Mouse (Mus musculus) stomach, embryonic 16.5 days (tissue): ENCODE results near the gene Sec24a. TPM values are rescaled to one million over a fixed set of nuclear protein-coding genes. Genes with fewer than 3 reads are reported as not detected.

Experiments used
- ATAC-seq: fragments of 200-750 bp; cut with Nextera tagmentation; 2 replicates; pipeline ENCODE4 v1.8.0; 2017; ENCODE audit warnings: moderate number of reproducible peaks, moderate TSS enrichment; ENCODE audit not compliant: insufficient read depth, low FRiP score
- H3K27ac ChIP-seq: fragments of 300-500 bp; sonication (generic); 2 replicates; pipeline ENCODE4 v1.5.1; 2014; ENCODE audit warnings: low read length
- H3K27me3 ChIP-seq: fragments of 300-500 bp; sonication (generic); 2 replicates; pipeline ENCODE4 v1.6.1; 2014; ENCODE audit warnings: low read length, control low read depth, mixed read lengths; ENCODE audit not compliant: control insufficient read depth, insufficient read depth
- H3K36me3 ChIP-seq: fragments of 300-500 bp; sonication (generic); 2 replicates; pipeline ENCODE4 v1.6.1; 2014; ENCODE audit warnings: low read length; ENCODE audit not compliant: control insufficient read depth, insufficient read depth
- H3K4me1 ChIP-seq: fragments of 300-500 bp; sonication (generic); 2 replicates; pipeline ENCODE4 v1.6.1; 2014; ENCODE audit warnings: low read length, control low read depth, mixed read lengths; ENCODE audit not compliant: control insufficient read depth, insufficient read depth
- H3K4me2 ChIP-seq: fragments of 300-500 bp; sonication (generic); 2 replicates; pipeline ENCODE4 v1.6.1; 2014; ENCODE audit warnings: low read depth, low read length, mixed read lengths
- H3K4me3 ChIP-seq: fragments of 300-500 bp; sonication (generic); replicated peaks from 2 replicates; pipeline ENCODE4 v1.5.1; 2014; ENCODE audit warnings: mild to moderate bottlenecking, low read length
- H3K9ac ChIP-seq: fragments of 300-500 bp; sonication (generic); 2 replicates; pipeline ENCODE4 v1.6.1; 2014; ENCODE audit warnings: low read length
- H3K9me3 ChIP-seq: fragments of 300-500 bp; sonication (generic); replicated peaks from 2 replicates; pipeline ENCODE4 v1.6.1; 2016; ENCODE audit warnings: low read length, control low read depth; ENCODE audit not compliant: control insufficient read depth
- WGBS: fragments of 180-500 bp; shearing (Covaris S2); extraction: QIAGEN DNeasy Blood & Tissue Kit; methylation state at CpG from one replicate; pipeline ENCODE4 v1.1.7; 2014; 5-methylcytosine and 5-hydroxymethylcytosine counted together
- polyA plus RNA-seq: library from polyadenylated mRNA; unstranded; fragments of >200 nt; fragmentation: Nextera tagmentation; extraction: Ambion mirVana; gene quantifications from 2 replicates; pipeline ENCODE4 v1.2.1, GENCODE M21; 2015

Gene Sec24a
- polyA plus RNA-seq, 1 experiment from 2014 or later, result 16.5 TPM

GRCm38 (mm10) chr11:51661867-51662365 is 101.5 kb downstream of the Sec24a start:
- H3K27me3 ChIP-seq, result no peaks in the 10 kb centered on the region
- no peak overlapping the region for H3K4me3 ChIP-seq
- H3K9me3 ChIP-seq, result no peaks in the 10 kb centered on the region
- H3K9ac ChIP-seq, result no peak overlapping the region
- 87% methylated on average over 16 of the region's 16 CpGs for WGBS
- H3K4me2 ChIP-seq, result no peak overlapping the region
- no peak overlapping the region for H3K27ac ChIP-seq
- no peaks in the 10 kb centered on the region for H3K36me3 ChIP-seq
- H3K4me1 ChIP-seq, result peaks cover 7% of the 10 kb centered on the region
- no peak for ATAC-seq

GRCm38 (mm10) chr11:51658705-51659104 is 104.7 kb downstream of the Sec24a start:
- Histone ChIP-seq H3K9me3 (no peaks in the 10 kb centered on the region), H3K36me3 (no peaks in the 10 kb centered on the region), H3K4me3 (no peak overlapping the region), H3K27ac (peak overlapping the region; percentile 27; the same call in 1 of the 2 replicates), H3K9ac (peak overlapping the region; percentile 16; the same call in 1 of the 2 replicates), H3K4me2 (no peak overlapping the region), H3K27me3 (no peaks in the 10 kb centered on the region), H3K4me1 (peaks cover 7% of the 10 kb centered on the region)
- 49% methylated on average over 6 of the region's 6 CpGs for WGBS
- peak; percentile 84 for ATAC-seq

DNA sequence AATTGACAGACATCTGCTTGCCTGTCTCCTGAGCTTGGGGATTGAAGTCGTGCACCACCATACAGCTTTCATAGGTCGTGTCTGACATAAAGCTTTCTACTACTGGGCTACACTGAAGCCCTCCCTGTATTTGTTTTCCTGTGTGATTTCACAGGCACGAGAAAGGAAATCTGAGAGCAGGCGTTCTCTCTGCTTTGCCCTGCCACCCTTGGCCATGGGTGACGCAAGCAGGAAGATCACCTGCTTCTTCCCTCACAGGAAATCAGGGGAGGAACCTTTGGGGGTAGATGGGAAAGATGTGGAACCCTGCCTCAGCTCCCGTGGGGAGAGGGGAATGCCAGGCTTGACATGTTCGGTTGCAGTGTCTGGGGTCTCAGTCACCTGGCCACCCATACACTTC is 105.1 kb downstream of the Sec24a start:
- WGBS, result 47% methylated on average over 7 of the region's 7 CpGs
- peak overlapping the region; percentile 27; the same call in 1 of the 2 replicates for H3K27ac ChIP-seq
- no peaks in the 10 kb centered on the region for H3K27me3 ChIP-seq
- H3K4me1 ChIP-seq, result peaks cover 7% of the 10 kb centered on the region
- no peak overlapping the region for H3K4me3 ChIP-seq
- no peak for ATAC-seq
- H3K9me3 ChIP-seq, result no peaks in the 10 kb centered on the region
- H3K9ac ChIP-seq, result peak overlapping the region; percentile 16; the same call in 1 of the 2 replicates
- no peak overlapping the region for H3K4me2 ChIP-seq
- H3K36me3 ChIP-seq, result no peaks in the 10 kb centered on the region

DNA sequence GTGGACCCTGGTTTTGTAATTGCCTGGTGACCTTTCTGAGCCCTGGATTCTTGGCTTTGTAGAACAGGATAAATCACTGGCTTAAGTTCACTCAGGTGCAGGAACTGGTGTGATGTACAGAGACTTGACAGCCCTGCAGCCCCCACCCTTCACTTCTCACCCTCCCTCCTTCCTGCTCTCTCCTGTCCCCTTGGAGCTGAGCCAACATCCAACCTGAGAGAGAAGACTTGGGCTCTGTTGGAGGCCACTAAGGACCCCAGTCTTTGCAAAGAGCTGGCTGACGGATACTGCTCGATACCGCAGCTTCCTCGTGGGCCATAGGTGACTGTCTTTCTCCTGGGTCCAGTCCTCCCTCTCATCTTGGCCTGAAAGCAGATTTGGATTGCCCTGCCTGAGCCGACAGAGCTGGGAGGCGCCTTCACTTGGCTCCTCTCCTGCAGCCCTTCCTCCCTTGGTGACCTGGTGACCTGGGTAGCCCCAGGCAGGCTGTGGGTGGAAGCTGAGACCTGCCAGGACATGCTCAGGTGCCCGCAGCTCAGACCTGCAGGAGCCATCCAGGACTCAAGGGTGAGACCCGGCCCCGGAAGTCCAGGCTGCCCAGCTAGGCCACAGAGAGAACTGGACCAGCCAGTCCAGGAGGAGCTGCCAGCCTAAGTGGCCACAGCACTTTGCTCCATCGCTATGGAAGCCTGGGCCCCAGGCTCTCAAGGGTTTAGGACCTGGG is 106.5 kb downstream of the Sec24a start:
- 71% methylated on average over 10 of the region's 10 CpGs for WGBS
- no peaks in the 10 kb centered on the region for H3K36me3 ChIP-seq
- ATAC-seq, result peak; percentile 12; the same call in 1 of the 2 replicates
- no peaks in the 10 kb centered on the region for H3K9me3 ChIP-seq
- H3K27ac ChIP-seq, result peak overlapping the region; percentile 49; the same call in 1 of the 2 replicates
- H3K27me3 ChIP-seq, result no peaks in the 10 kb centered on the region
- H3K4me2 ChIP-seq, result no peak overlapping the region
- H3K4me1 ChIP-seq, result peaks cover 7% of the 10 kb centered on the region
- H3K9ac ChIP-seq, result no peak overlapping the region
- no peak overlapping the region for H3K4me3 ChIP-seq

GRCm38 (mm10) chr11:51654891-51655290 is 108.5 kb downstream of the Sec24a start:
- Histone ChIP-seq H3K27ac (no peak overlapping the region), H3K9me3 (no peaks in the 10 kb centered on the region), H3K4me1 (peaks cover 7% of the 10 kb centered on the region), H3K36me3 (no peaks in the 10 kb centered on the region), H3K4me2 (no peak overlapping the region), H3K9ac (no peak overlapping the region), H3K27me3 (no peaks in the 10 kb centered on the region), H3K4me3 (no peak overlapping the region)
- no peak for ATAC-seq
- WGBS, result 93% methylated on average over 3 of the region's 3 CpGs

GRCm38 (mm10) chr11:51653736-51654135 is 109.7 kb downstream of the Sec24a start:
- Histone ChIP-seq H3K36me3 (no peaks in the 10 kb centered on the region), H3K9me3 (no peaks in the 10 kb centered on the region), H3K27ac (no peak overlapping the region; the same call in 1 of the 2 replicates), H3K4me3 (no peak overlapping the region), H3K4me2 (no peak overlapping the region), H3K27me3 (no peaks in the 10 kb centered on the region), H3K9ac (no peak overlapping the region), H3K4me1 (peaks cover 11% of the 10 kb centered on the region)
- 80% methylated on average over 6 of the region's 6 CpGs for WGBS
- ATAC-seq, result no peak

GRCm38 (mm10) chr11:51652889-51653418 is 110.5 kb downstream of the Sec24a start:
- Histone ChIP-seq H3K4me1 (peaks cover 13% of the 10 kb centered on the region), H3K36me3 (no peaks in the 10 kb centered on the region), H3K4me2 (no peak overlapping the region), H3K4me3 (no peak overlapping the region), H3K27ac (no peak overlapping the region), H3K27me3 (no peaks in the 10 kb centered on the region), H3K9ac (no peak overlapping the region), H3K9me3 (no peaks in the 10 kb centered on the region)
- no peak for ATAC-seq
- WGBS, result 89% methylated on average over 4 of the region's 4 CpGs

- peaks cover 21% of the 10 kb centered on the region for H3K4me1 ChIP-seq
- 1% methylated on average over 56 of the region's 70 CpGs for WGBS
- H3K36me3 ChIP-seq, result no peaks in the 10 kb centered on the region
- H3K9me3 ChIP-seq, result no peaks in the 10 kb centered on the region
- ATAC-seq, result peak; percentile 83
- peak within 1 kb of the TSS; percentile 90 for H3K4me2 ChIP-seq
- peak within 1 kb of the TSS; percentile 73 for H3K4me3 ChIP-seq
- no peaks in the 10 kb centered on the region for H3K27me3 ChIP-seq
- peak within 1 kb of the TSS; percentile 85 for H3K9ac ChIP-seq
- H3K27ac ChIP-seq, result peak within 1 kb of the TSS; percentile 94
These were observed 112.5 kb downstream of the Sec24a start, which contains the start of the genes N4bp3 and D930048N14Rik for GRCm38 (mm10) chr11:51650691-51651515. Gene N4bp3, minus strand, starts transcription at chr11:51650842. Gene D930048N14Rik, plus strand, starts transcription at chr11:51650954.
